25 mouse cellular contexts compared by ENCODE assay signal in the genomic region with DNA sequence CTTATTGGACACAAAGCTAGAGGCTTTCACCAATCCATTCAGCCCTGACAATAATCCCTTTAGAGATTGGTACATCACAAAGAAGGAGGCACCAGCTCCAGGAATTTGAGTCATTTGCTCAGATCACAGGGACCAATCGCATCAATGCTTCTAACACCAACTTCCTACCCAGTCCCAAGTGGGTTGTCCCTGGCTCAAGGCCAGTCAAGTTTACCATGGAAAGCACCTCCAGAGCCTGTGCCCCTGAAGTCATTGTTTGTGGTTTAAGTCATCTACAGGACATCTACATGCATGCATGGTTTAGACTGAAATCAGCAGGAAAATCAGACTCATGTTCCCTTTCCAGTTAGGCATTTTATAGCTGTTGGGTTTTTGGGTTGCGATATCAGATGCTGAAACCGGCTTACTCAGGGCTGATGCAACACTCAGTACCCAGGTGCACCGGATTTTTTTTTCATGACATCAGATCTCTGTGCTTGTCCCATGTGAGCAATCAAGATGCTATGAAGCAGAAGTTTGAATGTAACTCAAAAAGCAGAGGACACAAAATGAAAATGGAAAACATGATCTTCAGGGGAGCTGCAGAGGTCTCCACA. TPM values are rescaled to one million over a fixed set of nuclear protein-coding genes. Genes with fewer than 3 reads are reported as not detected.
A peak's percentile ranks its signal among the peaks of the same experiment; 100 is the strongest.
DNase-seq lines count a peak whose midpoint lies in the region; ATAC-seq and TF ChIP-seq lines count a peak whose summit lies in the region.
"Had no signal": no experiment of that assay in that cellular context is flagged by ENCODE, and none has a peak within 500 bp of the region (broad histone marks: within the 10 kb centered on the region; RNA-seq: fewer than 3 reads in every experiment).

No protein-coding gene starts in this region.

- H3K27me3 ChIP-seq in kidney, embryonic 16.5 days (ENCODE audit: insufficient read depth, low read length), result no peaks in the 10 kb centered on the region
- no peaks in the 10 kb centered on the region for H3K27me3 ChIP-seq in C2C12 (ENCODE audit: control insufficient read depth, insufficient read depth, insufficient read length)
- no peaks in the 10 kb centered on the region for H3K27me3 ChIP-seq in intestine, embryonic 15.5 days (replicated peaks)
- no peaks in the 10 kb centered on the region for H3K27me3 ChIP-seq in hindbrain, embryonic 10.5 days (ENCODE audit: insufficient read depth, poor library complexity, severe bottlenecking)
- H3K27me3 ChIP-seq: heart, embryonic 13.5 days; hindbrain, embryonic 13.5 days; limb, embryonic 13.5 days; liver, embryonic 12.5 days; neural tube, embryonic 15.5 days had no signal

- DNase-seq in kidney, adult 18-20 months, result no peak
- DNase-seq in lung, postnatal 36 days, result no peak
- no peak for DNase-seq in hindbrain, embryonic 10.5 days (ENCODE audit: low spot score)
- DNase-seq: adrenal gland, adult 8-10 months; cerebellum, adult 11-12 months; cerebellum, postnatal 10 days; gastrocnemius, adult 2 months; lung, adult 18-20 months; lung, postnatal 10 days; right cerebral cortex, adult 18-20 months; spleen, adult 18-20 months had no signal

- TF ChIP-seq CTCF in C2C12 (IDR thresholded peaks at IDR 0.05; ENCODE audit: control insufficient read depth, insufficient read depth, insufficient read length), result no peak
- TF ChIP-seq CTCF in embryonic fibroblast, embryonic 13.5 days (IDR thresholded peaks at IDR 0.05; ENCODE audit: borderline replicate concordance, insufficient read depth, low read length), result no peak

- H3K4me2 ChIP-seq in kidney, embryonic 16.5 days (replicated peaks; ENCODE audit: low read depth, low read length), result no peak overlapping the region
- no peak overlapping the region for H3K4me2 ChIP-seq in intestine, embryonic 15.5 days (replicated peaks)
- H3K4me2 ChIP-seq: heart, embryonic 13.5 days; hindbrain, embryonic 13.5 days; limb, embryonic 13.5 days; liver, embryonic 12.5 days; midbrain, embryonic 11.5 days; neural tube, embryonic 15.5 days had no signal

- H3K9ac ChIP-seq in kidney, embryonic 16.5 days (replicated peaks; ENCODE audit: low read length), result no peak overlapping the region
- no peak overlapping the region for H3K9ac ChIP-seq in intestine, embryonic 15.5 days
- H3K9ac ChIP-seq: heart, embryonic 13.5 days; hindbrain, embryonic 13.5 days; limb, embryonic 13.5 days; liver, embryonic 12.5 days; neural tube, embryonic 15.5 days had no signal

- no peaks in the 10 kb centered on the region for H3K36me3 ChIP-seq in kidney, embryonic 16.5 days (ENCODE audit: insufficient read depth, low read length)
- no peaks in the 10 kb centered on the region for H3K36me3 ChIP-seq in C2C12 (ENCODE audit: control insufficient read depth, insufficient read depth)
- no peaks in the 10 kb centered on the region for H3K36me3 ChIP-seq in intestine, embryonic 15.5 days
- H3K36me3 ChIP-seq in hindbrain, embryonic 10.5 days, result no peaks in the 10 kb centered on the region
- H3K36me3 ChIP-seq: heart, embryonic 13.5 days; hindbrain, embryonic 13.5 days; limb, embryonic 13.5 days; liver, embryonic 12.5 days; neural tube, embryonic 15.5 days had no signal

- H3ac ChIP-seq in C2C12 (ENCODE audit: control insufficient read depth, insufficient read length, low read depth), result no peak overlapping the region

- H3K27ac ChIP-seq in kidney, embryonic 16.5 days (ENCODE audit: low read length), result no peak overlapping the region
- H3K27ac ChIP-seq in embryonic fibroblast, embryonic 13.5 days (ENCODE audit: insufficient read depth, low read length), result peak overlapping the region; percentile 48
- H3K27ac ChIP-seq in intestine, embryonic 15.5 days, result no peak overlapping the region
- no peak overlapping the region for H3K27ac ChIP-seq in hindbrain, embryonic 10.5 days
- H3K27ac ChIP-seq: gastrocnemius, adult 2 months; heart, embryonic 13.5 days; hindbrain, embryonic 13.5 days; limb, embryonic 13.5 days; liver, embryonic 12.5 days; neural tube, embryonic 15.5 days had no signal

- no peak overlapping the region for H3K4me3 ChIP-seq in kidney, embryonic 16.5 days (ENCODE audit: low read length)
- no peak overlapping the region for H3K4me3 ChIP-seq in C2C12 (ENCODE audit: insufficient read depth, poor library complexity, severe bottlenecking)
- H3K4me3 ChIP-seq in embryonic fibroblast, embryonic 13.5 days (ENCODE audit: insufficient read depth, low read length), result no peak overlapping the region
- H3K4me3 ChIP-seq in intestine, embryonic 15.5 days (replicated peaks), result no peak overlapping the region
- no peak overlapping the region for H3K4me3 ChIP-seq in hindbrain, embryonic 10.5 days
- H3K4me3 ChIP-seq: erythroblast, embryonic 14.5 days; gastrocnemius, adult 2 months; heart, embryonic 13.5 days; hindbrain, embryonic 13.5 days; limb, embryonic 13.5 days; liver, embryonic 12.5 days; neural tube, embryonic 15.5 days had no signal

- H3K4me1 ChIP-seq in kidney, embryonic 16.5 days (ENCODE audit: insufficient read depth, low read length), result peaks cover 13% of the 10 kb centered on the region
- peaks cover 8% of the 10 kb centered on the region for H3K4me1 ChIP-seq in embryonic fibroblast, embryonic 13.5 days (ENCODE audit: control insufficient read depth, insufficient read depth, low read length)
- peaks cover 9% of the 10 kb centered on the region for H3K4me1 ChIP-seq in intestine, embryonic 15.5 days (replicated peaks)
- H3K4me1 ChIP-seq in hindbrain, embryonic 10.5 days (replicated peaks), result peaks cover 6% of the 10 kb centered on the region; the same call in 1 of the 2 replicates
- H3K4me1 ChIP-seq: hindbrain, embryonic 13.5 days; liver, embryonic 12.5 days had no signal

- no peak for TF ChIP-seq POLR2A in embryonic fibroblast, embryonic 13.5 days (IDR thresholded peaks at IDR 0.05; ENCODE audit: low read depth, low read length)

- no peaks in the 10 kb centered on the region for H3K79me3 ChIP-seq in C2C12 (ENCODE audit: low read depth)

- H3K9me3 ChIP-seq in kidney, embryonic 16.5 days (ENCODE audit: low read length), result no peaks in the 10 kb centered on the region
- no peaks in the 10 kb centered on the region for H3K9me3 ChIP-seq in intestine, embryonic 15.5 days
- no peaks in the 10 kb centered on the region for H3K9me3 ChIP-seq in hindbrain, embryonic 10.5 days
- H3K9me3 ChIP-seq: heart, embryonic 13.5 days; hindbrain, embryonic 13.5 days; limb, embryonic 13.5 days; liver, embryonic 12.5 days; neural tube, embryonic 15.5 days had no signal

- 0 out of 2 replicates have a peak, but pooled peaks have one; percentile 16 for ATAC-seq in kidney, embryonic 16.5 days (ENCODE audit: low FRiP score, low TSS enrichment)
- ATAC-seq in intestine, embryonic 15.5 days, result no peak
- ATAC-seq: activated CD4-positive, CD25-positive, alpha-beta regulatory T cell, adult 4 months; CD4-positive, CD25-positive, alpha-beta regulatory T cell, adult 4 months; forebrain, embryonic 14.5 days; liver, embryonic 12.5 days had no signal

- H3K79me2 ChIP-seq in C2C12 (ENCODE audit: control insufficient read depth, insufficient read depth), result no peaks in the 10 kb centered on the region

- WGBS in kidney, embryonic 16.5 days, result 82% methylated on average over 4 of the region's 4 CpGs
- WGBS in intestine, embryonic 15.5 days, result 93% methylated on average over 4 of the region's 4 CpGs
- WGBS in hindbrain, embryonic 10.5 days, result 94% methylated on average over 4 of the region's 4 CpGs

TF ChIP-seq in C2C12, 6 proteins besides CTCF, POLR2A, EP300 and RAD21:
- peak; percentile 77 for TF ChIP-seq MYOD1 (IDR thresholded peaks at IDR 0.05; ENCODE audit: control insufficient read depth, insufficient read length, low read depth)
- no peak for TF ChIP-seq USF1 (IDR thresholded peaks at IDR 0.05; ENCODE audit: low read depth)
- TF ChIP-seq CEBPB (IDR thresholded peaks at IDR 0.05; ENCODE audit: low read depth), result peak; percentile 90
- no peak for TF ChIP-seq MYOG (IDR thresholded peaks at IDR 0.05; ENCODE audit: control insufficient read depth, extremely low read depth, insufficient read length)
- peak; percentile 21 for TF ChIP-seq MAX (IDR thresholded peaks at IDR 0.05)

RNA-seq across cellular contexts. Expression of gene Sh3bp4, which starts 50.3 kb away (rescaled TPM):
- 29.1 and 29.8 TPM in 2 replicates for polyA plus RNA-seq in kidney, embryonic 16.5 days (2015; fragmentation: Nextera tagmentation; extraction: Ambion mirVana)
- 24.0 TPM for polyA plus RNA-seq in C2C12 (2012; fragmentation: generic; extraction: Trizol)
- polyA plus RNA-seq in embryonic fibroblast, embryonic 13.5 days (2011; ENCODE audit: insufficient read length, low read depth, missing spikeins), result 19.8 and 21.7 TPM in 2 replicates
- polyA plus RNA-seq in intestine, embryonic 15.5 days (2015; fragmentation: Nextera tagmentation; extraction: Ambion mirVana), result 16.3 and 17.0 TPM in 2 replicates
- polyA plus RNA-seq in hindbrain, embryonic 10.5 days (2016; fragmentation: Nextera tagmentation; extraction: Ambion mirVana), result 25.3 and 27.2 TPM in 2 replicates
- polyA plus RNA-seq: erythroblast, embryonic 14.5 days had no signal
